Mouse (Mus musculus): ENCODE measurements around the gene Odf2. TPM values are rescaled to one million over a fixed set of nuclear protein-coding genes. Genes with fewer than 3 reads are reported as not detected.
A peak's percentile ranks its signal among the peaks of the same experiment; 100 is the strongest.

The Odf2 gene
- polyA plus RNA-seq, 1 experiment from 2014 or later: 89.2 TPM

DNA sequence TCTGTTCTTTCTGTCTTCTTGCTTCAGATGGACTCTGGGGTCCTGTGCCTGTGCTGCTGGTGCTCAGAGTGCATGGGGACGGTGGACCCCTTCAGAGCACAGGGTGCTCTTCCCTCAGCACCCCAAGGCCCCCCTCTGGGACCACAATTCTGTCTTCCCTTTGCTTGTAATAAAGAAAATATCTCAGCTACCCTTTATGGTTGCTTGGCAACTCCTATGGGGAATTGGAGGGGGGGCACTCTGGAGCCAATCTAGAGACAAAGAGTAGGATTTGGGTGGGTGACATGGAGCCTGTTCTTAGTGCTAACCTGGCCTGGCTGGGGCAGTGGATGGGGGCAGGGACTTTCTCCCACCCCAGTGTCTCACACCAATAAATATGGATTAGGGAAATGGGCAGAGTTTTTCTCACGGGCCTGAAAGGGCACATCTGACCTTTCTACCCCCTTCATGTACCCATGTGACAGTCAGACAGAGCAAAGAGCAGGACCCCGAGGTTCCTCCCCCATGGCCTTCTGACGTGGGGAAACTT lies 36.0 kb upstream of the Odf2 start:
- ATAC-seq (ENCODE audit: insufficient number of reproducible peaks, insufficient read depth, low FRiP score, low TSS enrichment): no peak
- Histone ChIP-seq H3K9me3 (no peaks in the 10 kb centered on the region), H3K4me1 (0 out of 2 replicates have a peak, but pooled peaks cover 6% of the 10 kb centered on the region), H3K4me2 (replicated peaks) (no peak overlapping the region), H3K9ac (no peak overlapping the region), H3K27ac (no peak overlapping the region), H3K27me3 (peaks cover 15% of the 10 kb centered on the region), H3K4me3 (no peak overlapping the region), H3K36me3 (no peaks in the 10 kb centered on the region)
- WGBS: 42% methylated on average over 4 of the region's 4 CpGs

DNA sequence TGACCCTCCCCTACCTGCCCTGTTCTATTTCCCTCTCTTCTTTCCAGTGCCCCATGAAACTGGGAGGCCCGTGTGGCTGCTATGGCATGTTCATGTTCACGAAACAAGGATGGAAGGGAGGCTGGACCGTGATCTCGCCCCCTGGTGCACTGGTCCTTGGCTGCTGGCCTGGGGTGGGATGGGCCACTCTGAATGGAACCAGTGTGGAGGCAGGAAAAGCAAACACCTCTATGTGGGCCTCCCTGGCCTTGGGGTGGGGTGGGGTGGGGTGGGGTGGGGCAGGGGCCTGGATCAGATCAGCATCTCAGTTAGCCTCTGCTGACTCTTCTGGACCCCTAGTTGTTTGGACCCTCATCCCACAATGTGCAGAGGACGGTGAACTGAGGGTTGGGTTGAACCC lies 35.3 kb upstream of the Odf2 start:
- no peak overlapping the region for H3K4me2 ChIP-seq (replicated peaks)
- no peaks in the 10 kb centered on the region for H3K36me3 ChIP-seq
- no peaks in the 10 kb centered on the region for H3K9me3 ChIP-seq
- WGBS: 71% methylated on average over 5 of the region's 5 CpGs
- ATAC-seq (ENCODE audit: insufficient number of reproducible peaks, insufficient read depth, low FRiP score, low TSS enrichment): no peak
- 0 out of 2 replicates have a peak, but pooled peaks cover 6% of the 10 kb centered on the region for H3K4me1 ChIP-seq
- H3K27ac ChIP-seq: no peak overlapping the region
- H3K27me3 ChIP-seq: peaks cover 8% of the 10 kb centered on the region
- no peak overlapping the region for H3K4me3 ChIP-seq
- H3K9ac ChIP-seq: no peak overlapping the region

DNA sequence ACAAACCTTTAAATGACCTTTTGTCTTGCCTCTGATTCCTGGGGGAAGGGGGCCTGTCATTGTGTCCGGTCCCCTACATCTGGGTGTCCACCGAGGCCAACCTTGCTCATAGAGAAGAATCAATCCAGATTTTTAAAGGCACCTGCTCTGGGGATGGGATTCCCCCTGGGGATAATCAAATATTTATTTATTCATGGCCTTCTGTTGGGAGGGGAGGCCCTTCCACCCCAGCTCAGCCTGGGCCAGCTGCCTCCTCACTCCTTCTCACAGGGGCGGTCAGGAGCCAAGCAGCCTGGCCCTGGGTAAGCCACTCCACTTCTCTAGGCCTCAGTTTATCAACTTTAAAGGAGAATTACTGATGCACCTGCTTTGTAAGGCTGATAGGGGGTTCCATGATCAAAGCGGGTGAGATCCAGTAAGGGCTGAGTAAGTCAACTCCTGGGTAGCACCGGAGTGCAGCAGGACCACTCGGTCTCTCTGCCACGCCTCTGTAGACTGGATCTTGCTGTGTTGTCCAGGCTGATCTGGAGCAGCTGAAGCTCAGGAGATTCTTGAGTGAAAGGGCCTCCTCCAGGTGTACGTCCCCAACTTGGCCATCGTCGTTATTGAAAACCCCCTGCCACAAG lies 33.3 kb upstream of the Odf2 start:
- Histone ChIP-seq H3K4me2 (replicated peaks) (no peak overlapping the region), H3K36me3 (no peaks in the 10 kb centered on the region), H3K4me3 (no peak overlapping the region), H3K9ac (no peak overlapping the region), H3K9me3 (no peaks in the 10 kb centered on the region), H3K27ac (no peak overlapping the region), H3K27me3 (peaks cover 7% of the 10 kb centered on the region; the same call in 1 of the 2 replicates), H3K4me1 (no peaks in the 10 kb centered on the region)
- WGBS: 74% methylated on average over 10 of the region's 10 CpGs
- no peak for ATAC-seq (ENCODE audit: insufficient number of reproducible peaks, insufficient read depth, low FRiP score, low TSS enrichment)

DNA sequence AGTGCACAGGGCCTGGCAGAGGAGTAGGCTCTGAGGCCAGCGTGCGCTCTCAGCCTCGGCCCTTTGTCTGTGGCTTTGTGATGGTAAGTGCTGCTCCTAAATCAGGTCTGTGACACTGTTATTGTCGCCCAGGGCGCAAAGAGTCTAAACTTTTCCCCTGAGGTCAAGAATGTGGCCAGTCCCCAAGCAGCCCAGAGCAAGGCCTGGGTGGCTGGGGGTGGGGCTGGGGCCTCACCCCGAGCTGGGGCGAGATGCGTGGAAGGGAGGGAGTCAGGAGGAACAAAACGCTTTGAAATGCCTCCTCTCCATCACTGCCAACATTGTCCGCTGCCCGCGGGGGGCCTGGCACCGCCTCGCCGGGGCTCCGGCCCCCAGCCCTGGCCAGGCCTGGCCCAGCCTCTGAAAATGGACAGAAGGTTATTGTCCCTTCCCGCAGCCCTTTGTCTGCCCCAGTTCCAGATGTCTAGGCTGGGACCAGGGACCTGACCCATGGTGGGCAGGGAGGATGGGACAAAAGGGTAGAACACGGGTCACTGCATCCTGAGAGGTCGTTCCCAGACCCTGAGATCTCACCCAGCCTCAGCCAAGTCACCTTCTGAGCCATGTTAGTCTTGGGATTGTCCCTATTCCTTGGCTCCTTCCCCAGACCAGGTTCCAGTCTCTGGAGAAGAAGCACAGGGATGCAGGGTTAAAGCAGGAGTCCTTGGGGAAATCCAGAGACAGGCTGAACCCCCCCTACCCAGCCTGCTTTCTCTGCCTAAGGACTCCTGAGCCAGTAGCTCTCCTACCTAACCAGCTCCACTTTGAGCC lies 32.4 kb upstream of the Odf2 start:
- Histone ChIP-seq H3K27me3 (peaks cover 7% of the 10 kb centered on the region; the same call in 1 of the 2 replicates), H3K9me3 (no peaks in the 10 kb centered on the region), H3K4me3 (no peak overlapping the region), H3K36me3 (no peaks in the 10 kb centered on the region), H3K27ac (no peak overlapping the region), H3K9ac (no peak overlapping the region; the same call in 1 of the 2 replicates), H3K4me1 (no peaks in the 10 kb centered on the region), H3K4me2 (replicated peaks) (no peak overlapping the region)
- ATAC-seq (ENCODE audit: insufficient number of reproducible peaks, insufficient read depth, low FRiP score, low TSS enrichment): no peak
- 14% methylated on average over 19 of the region's 19 CpGs for WGBS

DNA sequence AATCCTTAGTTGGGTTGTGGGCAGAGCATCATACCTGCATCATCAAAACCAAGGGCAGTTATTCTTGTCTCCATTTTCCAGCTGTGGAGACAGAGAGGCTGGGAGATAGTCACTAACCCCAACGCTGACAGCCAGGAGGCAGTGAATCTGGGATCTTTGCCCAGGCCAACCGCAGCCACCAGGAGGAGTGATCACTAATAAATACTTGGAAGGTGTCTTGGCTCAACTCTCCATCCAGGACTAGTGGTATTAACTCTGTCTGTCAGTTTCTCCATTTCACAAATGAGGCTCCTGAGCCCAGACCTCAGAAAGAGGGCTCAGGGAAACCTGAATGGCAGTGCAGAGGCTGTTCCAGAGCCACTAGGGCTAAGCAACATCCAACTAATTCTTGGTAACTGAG lies 31.7 kb upstream of the Odf2 start:
- no peak overlapping the region for H3K4me3 ChIP-seq
- no peaks in the 10 kb centered on the region for H3K36me3 ChIP-seq
- no peak overlapping the region for H3K9ac ChIP-seq
- 53% methylated on average over 2 of the region's 2 CpGs for WGBS
- H3K27me3 ChIP-seq: peaks cover 7% of the 10 kb centered on the region; the same call in 1 of the 2 replicates
- H3K27ac ChIP-seq: no peak overlapping the region
- no peak overlapping the region for H3K4me2 ChIP-seq (replicated peaks)
- H3K4me1 ChIP-seq: no peaks in the 10 kb centered on the region
- no peak for ATAC-seq (ENCODE audit: insufficient number of reproducible peaks, insufficient read depth, low FRiP score, low TSS enrichment)
- H3K9me3 ChIP-seq: no peaks in the 10 kb centered on the region

DNA sequence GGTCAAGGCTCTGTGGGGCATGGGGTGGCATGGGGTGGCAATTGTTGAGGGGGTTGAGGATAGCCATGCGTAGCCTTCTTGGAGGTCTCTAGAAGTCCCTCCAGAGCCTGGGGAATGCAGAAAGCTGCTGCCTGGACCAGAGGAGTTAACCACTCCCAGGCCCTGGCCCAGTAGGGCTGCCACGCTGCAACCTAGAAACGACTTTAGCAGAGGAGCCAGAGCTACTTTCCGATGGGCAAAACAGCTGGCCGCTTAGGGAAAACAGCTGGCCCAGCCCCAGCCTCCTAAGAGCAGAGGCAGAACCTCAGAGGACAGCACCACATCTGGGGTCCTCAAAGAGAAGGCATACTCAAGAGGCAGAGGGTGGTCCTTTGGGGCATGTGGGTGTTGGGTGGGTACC lies 31.1 kb upstream of the Odf2 start:
- WGBS: 68% methylated on average over 5 of the region's 5 CpGs
- H3K4me3 ChIP-seq: no peak overlapping the region
- no peak overlapping the region for H3K27ac ChIP-seq
- H3K9ac ChIP-seq: no peak overlapping the region
- no peaks in the 10 kb centered on the region for H3K36me3 ChIP-seq
- no peaks in the 10 kb centered on the region for H3K4me1 ChIP-seq
- peaks cover 7% of the 10 kb centered on the region; the same call in 1 of the 2 replicates for H3K27me3 ChIP-seq
- H3K4me2 ChIP-seq (replicated peaks): no peak overlapping the region
- no peaks in the 10 kb centered on the region for H3K9me3 ChIP-seq
- no peak for ATAC-seq (ENCODE audit: insufficient number of reproducible peaks, insufficient read depth, low FRiP score, low TSS enrichment)

DNA sequence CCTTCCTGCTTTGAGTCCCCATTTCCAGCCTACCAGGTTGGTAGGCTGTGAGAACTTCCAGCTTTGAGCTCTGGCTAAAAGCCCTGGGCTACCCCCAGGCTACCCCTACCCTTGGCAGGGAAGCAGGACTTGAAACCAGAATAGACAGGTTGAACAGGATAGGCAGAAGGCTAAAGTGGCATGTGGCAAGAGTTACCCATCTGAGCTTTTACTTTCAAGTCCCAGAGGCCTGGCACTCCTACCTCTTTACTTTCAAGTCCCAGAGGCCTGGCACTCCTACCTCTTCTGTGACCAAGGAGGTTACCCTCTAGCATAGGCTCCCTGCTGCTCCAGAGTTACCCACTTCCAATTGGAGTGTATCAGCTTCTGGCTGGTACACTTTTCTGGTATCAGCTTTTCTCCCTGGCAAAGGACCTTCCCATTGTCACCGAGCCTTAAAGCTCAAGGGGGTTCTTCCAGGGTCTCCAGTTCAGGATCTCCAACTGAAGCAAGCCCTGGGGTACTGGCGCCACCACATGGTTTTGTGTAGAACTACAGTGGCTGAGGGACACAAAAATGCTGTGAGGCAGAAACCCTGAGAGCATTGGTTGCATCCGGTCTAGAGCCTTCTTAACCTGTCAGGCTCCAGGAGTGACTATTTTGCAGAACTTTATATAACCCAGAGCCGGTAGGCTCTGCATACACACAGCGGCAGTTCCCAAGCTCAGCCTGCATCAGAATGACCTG lies 30.1 kb upstream of the Odf2 start:
- no peak for ATAC-seq (ENCODE audit: insufficient number of reproducible peaks, insufficient read depth, low FRiP score, low TSS enrichment)
- H3K27ac ChIP-seq: no peak overlapping the region

DNA sequence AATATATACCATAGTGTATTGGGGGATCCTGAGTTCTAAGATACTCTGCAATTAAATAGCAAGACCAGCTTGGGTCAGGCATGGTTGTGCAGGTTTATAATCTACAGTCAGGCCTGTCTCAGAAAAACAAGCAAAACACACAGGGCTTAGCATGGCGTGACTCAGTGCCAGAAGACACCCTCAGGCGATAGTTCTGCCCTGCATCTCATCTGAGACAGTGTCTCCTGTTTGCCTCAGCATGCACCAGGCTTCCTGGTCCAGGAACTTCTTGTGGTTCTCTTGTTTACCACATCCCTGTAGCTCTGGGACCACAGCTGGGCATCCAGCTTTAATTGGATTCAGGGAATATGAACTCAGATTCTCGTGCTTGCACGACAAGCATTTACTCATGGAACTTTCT lies 23.9 kb upstream of the Odf2 start:
- WGBS: 59% methylated on average over 4 of the region's 4 CpGs
- Histone ChIP-seq H3K36me3 (no peaks in the 10 kb centered on the region), H3K4me3 (no peak overlapping the region), H3K27ac (no peak overlapping the region), H3K4me1 (peaks cover 7% of the 10 kb centered on the region), H3K4me2 (replicated peaks) (no peak overlapping the region), H3K9me3 (no peaks in the 10 kb centered on the region), H3K27me3 (no peaks in the 10 kb centered on the region), H3K9ac (no peak overlapping the region)
- no peak for ATAC-seq (ENCODE audit: insufficient number of reproducible peaks, insufficient read depth, low FRiP score, low TSS enrichment)

More for the DNA sequence above, 30.1 kb upstream of the Odf2 start:
- Histone ChIP-seq H3K36me3 (no peaks in the 10 kb centered on the region), H3K4me3 (no peak overlapping the region), H3K9ac (no peak overlapping the region), H3K27me3 (peaks cover 7% of the 10 kb centered on the region; the same call in 1 of the 2 replicates), H3K4me2 (replicated peaks) (no peak overlapping the region), H3K9me3 (no peaks in the 10 kb centered on the region), H3K4me1 (no peaks in the 10 kb centered on the region)
- WGBS: 13% methylated on average over 5 of the region's 5 CpGs

DNA sequence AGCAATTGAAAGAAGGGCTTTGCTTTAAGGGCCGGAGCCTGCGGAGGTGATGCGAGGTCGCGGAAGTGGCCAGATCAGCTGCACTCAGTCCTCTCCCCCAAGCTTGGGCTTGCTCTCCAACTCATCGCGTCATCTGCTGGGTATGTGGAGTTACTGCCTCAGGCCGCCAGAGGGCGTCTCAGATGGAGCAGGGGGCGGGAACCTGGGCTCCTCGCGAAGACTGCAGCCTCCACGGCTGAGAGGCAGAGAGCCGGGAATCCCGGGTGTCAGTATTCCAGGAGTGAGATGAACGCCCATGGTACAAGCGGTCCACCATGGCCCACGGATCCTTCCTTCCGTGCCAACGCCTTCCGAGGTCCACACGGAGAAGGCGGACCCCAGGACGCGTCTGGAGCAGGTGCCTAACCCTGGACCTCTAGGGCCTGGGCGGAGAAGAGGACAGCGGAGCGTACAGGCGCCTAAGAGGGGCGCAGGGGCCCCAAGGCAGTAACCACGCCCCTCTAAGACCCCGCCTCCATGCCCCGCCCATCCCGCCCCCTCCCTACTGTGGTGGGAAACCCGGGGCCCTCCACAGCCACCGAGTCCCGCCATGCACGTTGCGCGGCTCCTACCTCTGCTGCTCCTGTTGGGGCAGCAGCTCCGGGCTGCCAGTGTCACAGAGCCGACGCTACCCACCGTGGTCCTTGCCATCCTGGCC lies 19.9 kb upstream of the Odf2 start, which contains the start of gene Cercam:
Cercam (plus strand) TSS at position 216 of the 697 bp plus-strand sequence.
- under 1% methylated on average over 37 of the region's 44 CpGs for WGBS
- Histone ChIP-seq H3K9me3 (no peaks in the 10 kb centered on the region), H3K27ac (peak within 1 kb of the TSS; percentile 64; the same call in 1 of the 2 replicates), H3K36me3 (no peaks in the 10 kb centered on the region), H3K9ac (peak within 1 kb of the TSS; percentile 60), H3K4me3 (peak within 1 kb of the TSS; percentile 46), H3K4me1 (peaks cover 8% of the 10 kb centered on the region), H3K4me2 (replicated peaks) (peak within 1 kb of the TSS; percentile 85), H3K27me3 (no peaks in the 10 kb centered on the region)
- peak; percentile 85 for ATAC-seq (ENCODE audit: insufficient number of reproducible peaks, insufficient read depth, low FRiP score, low TSS enrichment)

DNA sequence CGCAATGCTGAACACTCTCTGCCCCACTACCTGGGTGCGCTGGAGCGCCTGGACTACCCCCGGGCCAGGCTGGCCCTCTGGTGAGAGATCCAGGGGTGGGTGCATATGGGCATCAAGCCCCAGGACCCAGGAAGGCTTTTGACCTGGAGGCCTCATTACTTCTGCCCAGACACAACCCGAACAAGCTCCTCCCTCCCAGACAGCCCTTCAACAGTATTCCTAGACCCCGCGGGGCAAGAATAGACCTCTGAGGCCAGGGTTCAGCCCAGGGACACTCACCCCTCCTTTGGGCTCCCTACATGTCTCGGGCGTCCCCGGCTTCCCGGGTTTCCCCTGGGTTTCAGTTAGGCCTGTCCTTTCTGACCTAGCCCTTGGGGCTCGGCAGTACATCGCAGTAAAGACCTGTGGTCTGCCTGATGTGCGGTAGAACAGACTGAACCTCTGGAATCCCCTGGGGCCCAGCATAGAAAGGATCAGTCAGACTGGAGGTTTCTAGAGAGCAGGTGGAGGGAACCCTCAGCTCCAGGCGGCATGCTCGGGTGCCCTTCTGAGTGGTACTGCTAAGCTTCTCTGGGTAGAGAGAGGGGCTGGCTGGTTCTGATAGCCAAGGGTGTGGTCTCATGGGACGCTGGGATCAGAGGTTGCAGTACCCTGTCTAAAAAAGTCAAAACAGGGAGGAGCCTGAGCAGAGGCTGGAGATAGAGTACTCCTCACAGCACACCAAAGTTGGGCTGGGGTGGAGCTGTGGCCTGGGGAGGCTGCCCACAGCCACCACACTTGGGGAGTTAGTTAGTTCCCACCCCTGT lies 19.2 kb upstream of the Odf2 start:
- 2% methylated on average over 17 of the region's 17 CpGs for WGBS
- ATAC-seq (ENCODE audit: insufficient number of reproducible peaks, insufficient read depth, low FRiP score, low TSS enrichment): peak; percentile 24
- H3K9me3 ChIP-seq: no peaks in the 10 kb centered on the region
- peak overlapping the region; percentile 85 for H3K4me2 ChIP-seq (replicated peaks)
- no peak overlapping the region for H3K27ac ChIP-seq
- H3K4me3 ChIP-seq: peak overlapping the region; percentile 46
- H3K4me1 ChIP-seq: peaks cover 8% of the 10 kb centered on the region
- peak overlapping the region; percentile 60 for H3K9ac ChIP-seq
- no peaks in the 10 kb centered on the region for H3K27me3 ChIP-seq
- H3K36me3 ChIP-seq: no peaks in the 10 kb centered on the region

Data from embryonic facial prominence, embryonic 12.5 days (tissue).